8 mouse cellular contexts compared by ENCODE assay signal in genomic region chr8:120678447-120678846, GRCm38 (mm10). TPM values are rescaled to one million over a fixed set of nuclear protein-coding genes. Genes with fewer than 3 reads are reported as not detected.
A peak's percentile ranks its signal among the peaks of the same experiment; 100 is the strongest.
DNase-seq lines count a peak whose midpoint lies in the region; ATAC-seq and TF ChIP-seq lines count a peak whose summit lies in the region.

No protein-coding gene starts in this region.

- no peak for TF ChIP-seq EP300 in CH12.LX (IDR thresholded peaks at IDR 0.05; ENCODE audit: low read length)
- TF ChIP-seq EP300 in stomach, postnatal 0 days (optimal IDR thresholded peaks at IDR 0.05), result no peak

- H3K4me3 ChIP-seq in CH12.LX (replicated peaks in 1 of 3; ENCODE audit: low read depth in 2 of 3, low read length in 2 of 3, poor library complexity in 1 of 3), result no peak overlapping the region
- H3K4me3 ChIP-seq in liver, embryonic 13.5 days (replicated peaks), result no peak overlapping the region
- H3K4me3 ChIP-seq in neural tube, embryonic 14.5 days (ENCODE audit: low read depth, low read length), result no peak overlapping the region
- H3K4me3 ChIP-seq in stomach, postnatal 0 days (ENCODE audit: low read depth, low read length), result no peak overlapping the region

- WGBS in liver, embryonic 13.5 days (ENCODE audit: insufficient replicate concordance), result 11% methylated on average over 10 of the region's 10 CpGs
- WGBS in neural tube, embryonic 14.5 days, result 16% methylated on average over 10 of the region's 10 CpGs
- WGBS in stomach, postnatal 0 days, result 13% methylated on average over 10 of the region's 10 CpGs

- TF ChIP-seq CTCF in CH12.LX (conservative IDR thresholded peaks at IDR 0.05 in 1 of 2, IDR thresholded peaks at IDR 0.05 in 1 of 2; ENCODE audit: low read depth in 2 of 2, low read length in 2 of 2), result peak; percentile 80 to 95
- TF ChIP-seq CTCF in stomach, postnatal 0 days (IDR thresholded peaks at IDR 0.05; ENCODE audit: low read depth), result peak; percentile 98

- no peak for TF ChIP-seq POLR2A in CH12.LX (IDR thresholded peaks at IDR 0.05; ENCODE audit: low read depth, low read length)

- peaks cover 9 to 20% of the 10 kb centered on the region in 2 experiments for H3K36me3 ChIP-seq in CH12.LX (replicated peaks in 1 of 2; ENCODE audit: control insufficient read depth in 1 of 2, insufficient read depth in 1 of 2, low read length in 1 of 2)
- H3K36me3 ChIP-seq in liver, embryonic 13.5 days, result peaks cover 19% of the 10 kb centered on the region
- peaks cover 8% of the 10 kb centered on the region for H3K36me3 ChIP-seq in neural tube, embryonic 14.5 days (ENCODE audit: control insufficient read depth, insufficient read depth, low read length)
- 0 out of 2 replicates have a peak, but pooled peaks cover 1% of the 10 kb centered on the region for H3K36me3 ChIP-seq in stomach, postnatal 0 days (ENCODE audit: control insufficient read depth, insufficient read depth, low read length)

- H3K9me3 ChIP-seq in CH12.LX (replicated peaks; ENCODE audit: low read length), result no peaks in the 10 kb centered on the region
- H3K9me3 ChIP-seq in liver, embryonic 13.5 days (replicated peaks), result no peaks in the 10 kb centered on the region
- no peaks in the 10 kb centered on the region for H3K9me3 ChIP-seq in neural tube, embryonic 14.5 days (ENCODE audit: control insufficient read depth, low read length)
- no peaks in the 10 kb centered on the region for H3K9me3 ChIP-seq in stomach, postnatal 0 days (ENCODE audit: control insufficient read depth, low read length)

- in situ Hi-C loops in CH12.LX (cut with MboI; ENCODE audit: low pct_ligation_motif_present, low pct_unique_long_range_greater_than_20kb, low sequenced_read_pairs), result loop anchor here (5.0 kb wide), 1 partner anchor 414 kb away; no protein-coding TSS in a partner anchor

- H3K27ac ChIP-seq in CH12.LX (ENCODE audit: insufficient read depth, low read depth), result no peak overlapping the region
- no peak overlapping the region for H3K27ac ChIP-seq in liver, embryonic 13.5 days
- no peak overlapping the region for H3K27ac ChIP-seq in neural tube, embryonic 14.5 days (ENCODE audit: low read depth, low read length)
- no peak overlapping the region for H3K27ac ChIP-seq in stomach, postnatal 0 days (replicated peaks)

- H3K4me2 ChIP-seq in CH12.LX (ENCODE audit: insufficient read depth, low read depth, poor library complexity, severe bottlenecking), result no peak overlapping the region
- H3K4me2 ChIP-seq in liver, embryonic 13.5 days, result no peak overlapping the region
- H3K4me2 ChIP-seq in neural tube, embryonic 14.5 days (ENCODE audit: low read depth, low read length), result no peak overlapping the region
- H3K4me2 ChIP-seq in stomach, postnatal 0 days (replicated peaks; ENCODE audit: low read depth), result no peak overlapping the region

- DNase-seq in CH12.LX (ENCODE audit: extremely low read depth), result peak; percentile 83
- peak; percentile 43 for DNase-seq in brain, embryonic 18.5 days (ENCODE audit: low read depth, low spot score)
- DNase-seq in heart, postnatal 10 days, result peak; percentile 88 to 96
- peak; percentile 81 to 91 for DNase-seq in kidney, postnatal 25 days
- DNase-seq in liver, embryonic 13.5 days, result peak; percentile 58
- peak; percentile 84 for DNase-seq in stomach, postnatal 0 days (ENCODE audit: low spot score)

- dilution Hi-C loops in CH12.LX (cut with MboI; ENCODE audit: extremely low pct_ligation_motif_present, extremely low pct_unique_long_range_greater_than_20kb, low sequenced_read_pairs), result no loop called here

- no peaks in the 10 kb centered on the region for H3K27me3 ChIP-seq in CH12.LX (replicated peaks)
- peaks cover 5% of the 10 kb centered on the region for H3K27me3 ChIP-seq in liver, embryonic 13.5 days
- no peaks in the 10 kb centered on the region for H3K27me3 ChIP-seq in neural tube, embryonic 14.5 days (ENCODE audit: control insufficient read depth, insufficient read depth, low read length)
- H3K27me3 ChIP-seq in stomach, postnatal 0 days (ENCODE audit: control insufficient read depth, insufficient read depth, low read length), result no peaks in the 10 kb centered on the region

- peak; percentile 92 for TF ChIP-seq RAD21 in CH12.LX (IDR thresholded peaks at IDR 0.05; ENCODE audit: low read depth, low read length)

- ATAC-seq in erythroblast, adult 5-6 weeks (replicated peaks; ENCODE audit: low FRiP score, poor library complexity, severe bottlenecking), result peak; percentile 80
- ATAC-seq in liver, embryonic 13.5 days (ENCODE audit: low read depth), result 0 out of 2 replicates have a peak, but pooled peaks have one; percentile 22
- ATAC-seq in neural tube, embryonic 14.5 days (ENCODE audit: low read depth), result peak; percentile 58; the same call in 1 of the 2 replicates
- peak; percentile 50 for ATAC-seq in stomach, postnatal 0 days (ENCODE audit: low FRiP score, low TSS enrichment)

- no peak overlapping the region for H3K9ac ChIP-seq in CH12.LX (ENCODE audit: insufficient read depth, low read depth)
- no peak overlapping the region for H3K9ac ChIP-seq in liver, embryonic 13.5 days
- H3K9ac ChIP-seq in neural tube, embryonic 14.5 days (replicated peaks; ENCODE audit: low read depth, low read length), result no peak overlapping the region
- H3K9ac ChIP-seq in stomach, postnatal 0 days (ENCODE audit: low read length), result no peak overlapping the region

- H3K4me1 ChIP-seq in CH12.LX (ENCODE audit: control insufficient read depth in 1 of 2, insufficient read depth in 2 of 2), result peaks cover 14 to 28% of the 10 kb centered on the region in 2 experiments
- H3K4me1 ChIP-seq in liver, embryonic 13.5 days (replicated peaks), result peaks cover 14% of the 10 kb centered on the region
- no peaks in the 10 kb centered on the region for H3K4me1 ChIP-seq in neural tube, embryonic 14.5 days (ENCODE audit: control insufficient read depth, insufficient read depth, low read length)
- no peaks in the 10 kb centered on the region; the same call in 1 of the 2 replicates for H3K4me1 ChIP-seq in stomach, postnatal 0 days (replicated peaks; ENCODE audit: control insufficient read depth, insufficient read depth)

- no peaks in the 10 kb centered on the region for H3K79me2 ChIP-seq in CH12.LX (replicated peaks; ENCODE audit: control insufficient read depth, extremely low read depth, insufficient read depth, poor library complexity, severe bottlenecking)

- intact Hi-C loops in heart, postnatal 10 days (cut with DNase I), result no loop called here

RNA-seq across cellular contexts. Expression of gene Emc8, which starts 10.1 kb away (rescaled TPM):
- total RNA-seq in CH12.LX (2012; rRNA removed), result 113 and 133 TPM in 2 replicates
- 33.4 and 35.3 TPM in 2 replicates for total RNA-seq in CH12.LX (2014; rRNA removed)
- 159 and 184 TPM in 2 replicates for polyA plus RNA-seq in CH12.LX (2012; ENCODE audit: insufficient read length, low read depth)
- 10.9 and 16.7 TPM in 2 replicates for total RNA-seq in erythroblast, adult 5-6 weeks (2015; ENCODE audit: low replicate concordance)
- total RNA-seq in erythroblast, adult 5-6 weeks (2017; ENCODE audit: low replicate concordance), result 1.8 and 33.7 TPM in 2 replicates
- total RNA-seq in heart, postnatal 10 days (2021), result 10 to 100 TPM; 65.9 to 68.6 TPM
- polyA plus RNA-seq in liver, embryonic 13.5 days (2015; fragmentation: Nextera tagmentation; extraction: Ambion mirVana), result 156 and 163 TPM in 2 replicates
- 95.8 and 125 TPM in 2 replicates for polyA plus RNA-seq in neural tube, embryonic 14.5 days (2014; fragmentation: Nextera tagmentation; extraction: Ambion mirVana)
- polyA plus RNA-seq in stomach, postnatal 0 days (2015; fragmentation: Nextera tagmentation; extraction: Ambion mirVana), result 149 and 162 TPM in 2 replicates

RNA-seq across cellular contexts. Expression of gene Cox4i1, which starts 10.4 kb away (rescaled TPM):
- 890 and 970 TPM in 2 replicates for total RNA-seq in CH12.LX (2012; rRNA removed)
- total RNA-seq in CH12.LX (2014; rRNA removed), result 519 and 596 TPM in 2 replicates
- 673 and 711 TPM in 2 replicates for polyA plus RNA-seq in CH12.LX (2012; ENCODE audit: insufficient read length, low read depth)
- total RNA-seq in erythroblast, adult 5-6 weeks (2015; ENCODE audit: low replicate concordance), result 237 and 289 TPM in 2 replicates
- total RNA-seq in erythroblast, adult 5-6 weeks (2017; ENCODE audit: low replicate concordance), result 101 and 131 TPM in 2 replicates
- 1,000 to 10,000 TPM; 3,943 to 4,033 TPM for total RNA-seq in heart, postnatal 10 days (2021)
- 800 and 812 TPM in 2 replicates for polyA plus RNA-seq in liver, embryonic 13.5 days (2015; fragmentation: Nextera tagmentation; extraction: Ambion mirVana)
- polyA plus RNA-seq in neural tube, embryonic 14.5 days (2014; fragmentation: Nextera tagmentation; extraction: Ambion mirVana), result 1,198 and 1,298 TPM in 2 replicates
- 1,419 and 1,437 TPM in 2 replicates for polyA plus RNA-seq in stomach, postnatal 0 days (2015; fragmentation: Nextera tagmentation; extraction: Ambion mirVana)

RNA-seq across cellular contexts. Expression of gene Gm27021, which starts 10.6 kb away (rescaled TPM):
- total RNA-seq in CH12.LX (2012; rRNA removed) (0.97 and 1.1 TPM in 2 replicates), CH12.LX (2014; rRNA removed) (0.49 and 1.0 TPM in 2 replicates)
- polyA plus RNA-seq in CH12.LX (2012; ENCODE audit: insufficient read length, low read depth), result 0.49 TPM in 1 of 2 replicates, not detected in the other
- total RNA-seq in erythroblast, adult 5-6 weeks (2015; ENCODE audit: low replicate concordance), result not detected in 2 replicates
- total RNA-seq in erythroblast, adult 5-6 weeks (2017; ENCODE audit: low replicate concordance), result not detected in 2 replicates
- under 1 TPM in 1 of 2 experiments, not detected in 1; 0.48 TPM for total RNA-seq in heart, postnatal 10 days (2021)
- 0.38 and 1.3 TPM in 2 replicates for polyA plus RNA-seq in liver, embryonic 13.5 days (2015; fragmentation: Nextera tagmentation; extraction: Ambion mirVana)
- polyA plus RNA-seq in neural tube, embryonic 14.5 days (2014; fragmentation: Nextera tagmentation; extraction: Ambion mirVana), result 4.6 and 8.4 TPM in 2 replicates
- polyA plus RNA-seq in stomach, postnatal 0 days (2015; fragmentation: Nextera tagmentation; extraction: Ambion mirVana), result 2.1 and 4.7 TPM in 2 replicates

RNA-seq across cellular contexts. Expression of gene 1190005I06Rik, which starts 31.0 kb away (rescaled TPM):
- total RNA-seq in CH12.LX (2012; rRNA removed) (0.85 and 1.7 TPM in 2 replicates), CH12.LX (2014; rRNA removed) (not detected in 2 replicates)
- polyA plus RNA-seq in CH12.LX (2012; ENCODE audit: insufficient read length, low read depth), result 0.36 TPM in 1 of 2 replicates, not detected in the other
- total RNA-seq in erythroblast, adult 5-6 weeks (2015; ENCODE audit: low replicate concordance), result 2.3 TPM in 1 of 2 replicates, not detected in the other
- 5.0 TPM in 1 of 2 replicates, not detected in the other for total RNA-seq in erythroblast, adult 5-6 weeks (2017; ENCODE audit: low replicate concordance)
- 1 to 10 TPM; 5.1 to 10.0 TPM for total RNA-seq in heart, postnatal 10 days (2021)
- 0.89 and 1.2 TPM in 2 replicates for polyA plus RNA-seq in liver, embryonic 13.5 days (2015; fragmentation: Nextera tagmentation; extraction: Ambion mirVana)
- polyA plus RNA-seq in neural tube, embryonic 14.5 days (2014; fragmentation: Nextera tagmentation; extraction: Ambion mirVana), result 9.9 and 10.0 TPM in 2 replicates
- polyA plus RNA-seq in stomach, postnatal 0 days (2015; fragmentation: Nextera tagmentation; extraction: Ambion mirVana), result 12.2 and 14.0 TPM in 2 replicates

RNA-seq across cellular contexts. Expression of gene Irf8, which starts 57.7 kb away (rescaled TPM):
- total RNA-seq in CH12.LX (2012; rRNA removed) (16.3 and 17.7 TPM in 2 replicates), CH12.LX (2014; rRNA removed) (11.2 and 13.3 TPM in 2 replicates)
- polyA plus RNA-seq in CH12.LX (2012; ENCODE audit: insufficient read length, low read depth), result 34.3 and 37.4 TPM in 2 replicates
- total RNA-seq in erythroblast, adult 5-6 weeks (2015; ENCODE audit: low replicate concordance), result 14.6 and 17.5 TPM in 2 replicates
- total RNA-seq in erythroblast, adult 5-6 weeks (2017; ENCODE audit: low replicate concordance), result 21.6 and 24.6 TPM in 2 replicates
- 1 to 10 TPM; 6.0 to 7.7 TPM for total RNA-seq in heart, postnatal 10 days (2021)
- polyA plus RNA-seq in liver, embryonic 13.5 days (2015; fragmentation: Nextera tagmentation; extraction: Ambion mirVana), result 11.6 and 12.1 TPM in 2 replicates
- polyA plus RNA-seq in neural tube, embryonic 14.5 days (2014; fragmentation: Nextera tagmentation; extraction: Ambion mirVana), result 1.5 and 4.0 TPM in 2 replicates
- polyA plus RNA-seq in stomach, postnatal 0 days (2015; fragmentation: Nextera tagmentation; extraction: Ambion mirVana), result 18.7 and 18.9 TPM in 2 replicates

Comparison
In these comparisons a context has a peak if more than half of its experiments do, and no peak if none do; other contexts are left out.
1. ATAC-seq: peak in every context shown above with its lines; median percentile 80 in erythroblast, adult 5-6 weeks; 58 in neural tube, embryonic 14.5 days; 50 in stomach, postnatal 0 days; 22 in liver, embryonic 13.5 days.